Mouse (Mus musculus): ENCODE results near the gene Gsx2. TPM values are rescaled to one million over a fixed set of nuclear protein-coding genes. Genes with fewer than 3 reads are reported as not detected.

Gsx2 gene
- polyA plus RNA-seq, 1 experiment from 2014 or later = 1.1 TPM

DNA sequence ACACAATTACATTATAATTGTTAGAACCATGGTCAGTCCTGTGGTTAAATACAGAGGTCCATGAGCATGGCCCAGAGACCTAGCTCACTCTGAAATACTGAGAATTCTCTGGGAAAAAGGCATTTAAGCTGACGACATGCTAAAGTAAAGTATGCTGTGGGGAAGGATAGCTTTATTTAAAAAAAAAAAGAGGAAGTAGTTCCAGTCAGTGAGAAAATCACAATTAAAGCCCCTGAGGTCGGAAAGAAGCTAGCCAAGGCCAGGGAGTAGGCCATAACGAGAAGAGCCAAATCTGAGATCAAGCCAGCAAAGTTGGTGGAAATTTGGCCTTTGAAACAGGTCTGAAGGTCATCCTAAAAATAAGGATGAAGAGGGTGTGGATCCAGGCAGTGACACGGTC is 24.3 kb upstream of the Gsx2 start:
- H3K4me1 ChIP-seq (ENCODE audit: control insufficient read depth, insufficient read depth, low read length) = no peaks in the 10 kb centered on the region
- ATAC-seq (ENCODE audit: low FRiP score) = no peak
- no peak for DNase-seq (ENCODE audit: low spot score, missing footprints)
- no peaks in the 10 kb centered on the region for H3K9me3 ChIP-seq (ENCODE audit: control insufficient read depth, low read length)
- no peaks in the 10 kb centered on the region for H3K36me3 ChIP-seq (ENCODE audit: control insufficient read depth, insufficient read depth, low read length)
- no peak overlapping the region for H3K9ac ChIP-seq (ENCODE audit: low read length)
- no peak overlapping the region for H3K4me2 ChIP-seq
- no peak overlapping the region for H3K27ac ChIP-seq (ENCODE audit: low read depth, low read length)
- no peak overlapping the region for H3K4me3 ChIP-seq (ENCODE audit: low read depth, low read length)
- WGBS = 86% methylated on average over 4 of the region's 4 CpGs
- H3K27me3 ChIP-seq (ENCODE audit: control insufficient read depth, insufficient read depth, low read length) = peaks cover 16% of the 10 kb centered on the region

GRCm38 (mm10) chr5:75063177-75063576 is 12.2 kb upstream of the Gsx2 start:
- H3K4me3 ChIP-seq (ENCODE audit: low read depth, low read length) = no peak overlapping the region
- no peak overlapping the region for H3K4me2 ChIP-seq
- peaks cover 4% of the 10 kb centered on the region; the same call in 1 of the 2 replicates for H3K9me3 ChIP-seq (ENCODE audit: control insufficient read depth, low read length)
- no peak overlapping the region for H3K9ac ChIP-seq (ENCODE audit: low read length)
- DNase-seq (ENCODE audit: low spot score, missing footprints) (no peak), ATAC-seq (ENCODE audit: low FRiP score) (peak; percentile 54; the same call in 1 of the 2 replicates)
- WGBS = 15% methylated on average over 4 of the region's 4 CpGs
- H3K4me1 ChIP-seq (ENCODE audit: control insufficient read depth, insufficient read depth, low read length) = no peaks in the 10 kb centered on the region
- H3K36me3 ChIP-seq (ENCODE audit: control insufficient read depth, insufficient read depth, low read length) = no peaks in the 10 kb centered on the region
- H3K27ac ChIP-seq (ENCODE audit: low read depth, low read length) = no peak overlapping the region
- H3K27me3 ChIP-seq (ENCODE audit: control insufficient read depth, insufficient read depth, low read length) = peaks cover 48% of the 10 kb centered on the region

DNA sequence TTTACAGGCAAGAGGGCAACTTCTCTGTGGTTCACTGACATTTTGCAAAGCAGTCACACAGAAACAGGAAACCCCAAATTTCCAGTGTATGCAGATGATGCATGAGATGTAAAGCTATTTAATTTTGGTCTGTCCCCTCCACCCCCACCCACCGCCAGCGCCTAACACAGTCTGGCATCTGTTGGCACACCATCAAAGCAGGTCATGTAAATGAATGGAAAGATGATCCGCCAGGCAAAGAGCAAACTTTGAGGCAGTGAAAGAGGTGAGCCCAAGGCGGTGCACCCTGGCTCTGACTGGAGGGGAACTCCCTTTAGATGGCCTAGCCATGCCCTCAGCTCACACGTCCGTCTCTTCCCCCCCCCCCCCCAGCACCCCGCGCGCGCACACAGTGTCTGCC is 8.7 kb upstream of the Gsx2 start:
- H3K4me1 ChIP-seq (ENCODE audit: control insufficient read depth, insufficient read depth, low read length) = peaks cover 10% of the 10 kb centered on the region; the same call in 1 of the 2 replicates
- peak; percentile 33 for ATAC-seq (ENCODE audit: low FRiP score)
- peak overlapping the region; percentile 33; the same call in 1 of the 2 replicates for H3K4me3 ChIP-seq (ENCODE audit: low read depth, low read length)
- H3K9me3 ChIP-seq (ENCODE audit: control insufficient read depth, low read length) = peaks cover 4% of the 10 kb centered on the region; the same call in 1 of the 2 replicates
- H3K27ac ChIP-seq (ENCODE audit: low read depth, low read length) = no peak overlapping the region
- 7% methylated on average over 10 of the region's 10 CpGs for WGBS
- peak overlapping the region; percentile 53 for H3K4me2 ChIP-seq
- H3K27me3 ChIP-seq (ENCODE audit: control insufficient read depth, insufficient read depth, low read length) = peaks cover 79% of the 10 kb centered on the region
- no peak overlapping the region for H3K9ac ChIP-seq (ENCODE audit: low read length)
- no peaks in the 10 kb centered on the region for H3K36me3 ChIP-seq (ENCODE audit: control insufficient read depth, insufficient read depth, low read length)
- no peak for DNase-seq (ENCODE audit: low spot score, missing footprints)

DNA sequence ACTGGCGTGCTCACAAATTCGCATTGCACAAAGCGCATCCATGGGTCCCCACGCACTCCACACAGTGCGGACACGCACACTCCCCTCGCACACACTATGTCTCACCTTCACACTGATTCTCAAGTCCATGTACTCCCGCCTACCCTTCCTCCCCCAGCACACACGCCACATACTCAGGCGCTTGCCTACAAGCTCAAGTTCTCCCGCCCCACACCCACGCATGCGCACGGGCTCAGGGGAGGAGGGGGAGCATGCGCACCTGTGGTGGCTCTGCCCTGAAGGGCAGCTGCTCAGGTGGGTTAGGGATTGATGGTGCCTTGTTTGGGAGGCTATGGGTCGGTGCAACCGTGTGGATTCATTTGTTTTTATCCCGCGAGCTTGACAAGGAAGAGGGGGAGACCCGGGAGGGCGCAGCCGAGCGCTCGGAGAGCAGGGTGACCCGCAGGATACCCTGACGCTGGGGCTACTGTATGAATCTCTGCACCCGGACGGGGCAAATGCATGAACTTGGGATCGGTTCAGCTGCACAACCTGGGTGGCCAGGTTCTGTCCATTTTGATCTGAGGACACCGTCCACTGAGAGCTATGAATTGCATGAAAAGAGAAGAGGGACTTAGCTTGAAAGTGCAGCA is 8.2 kb upstream of the Gsx2 start:
- Histone ChIP-seq H3K4me2 (peak overlapping the region; percentile 53), H3K27me3 (ENCODE audit: control insufficient read depth, insufficient read depth, low read length) (peaks cover 82% of the 10 kb centered on the region), H3K4me3 (ENCODE audit: low read depth, low read length) (peak overlapping the region; percentile 33), H3K9me3 (ENCODE audit: control insufficient read depth, low read length) (peaks cover 4% of the 10 kb centered on the region; the same call in 1 of the 2 replicates), H3K27ac (ENCODE audit: low read depth, low read length) (no peak overlapping the region), H3K36me3 (ENCODE audit: control insufficient read depth, insufficient read depth, low read length) (no peaks in the 10 kb centered on the region), H3K4me1 (ENCODE audit: control insufficient read depth, insufficient read depth, low read length) (peaks cover 11% of the 10 kb centered on the region), H3K9ac (ENCODE audit: low read length) (no peak overlapping the region)
- DNase-seq (ENCODE audit: low spot score, missing footprints) (peak; percentile 94), ATAC-seq (ENCODE audit: low FRiP score) (peak; percentile 49)
- 1% methylated on average over 30 of the region's 30 CpGs for WGBS

DNA sequence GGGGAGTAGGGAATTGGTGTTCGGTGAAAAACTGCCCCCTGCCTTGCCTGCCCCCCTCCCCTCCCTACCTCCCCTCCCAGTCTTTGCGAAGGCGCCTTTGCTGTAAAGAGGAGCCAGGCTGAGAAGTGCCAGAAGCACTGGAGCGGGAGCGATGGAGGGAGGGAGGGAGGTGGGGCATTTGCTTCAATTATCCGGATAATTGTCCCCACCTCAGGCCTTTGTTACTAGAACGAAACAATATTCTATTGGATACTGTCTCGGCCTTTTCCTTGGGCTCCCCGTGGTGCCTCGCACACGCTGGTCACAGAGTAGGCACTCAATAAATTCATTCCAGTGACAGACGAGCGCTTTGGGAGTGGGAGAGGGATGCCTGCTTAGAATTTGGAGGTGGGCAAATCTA is 5.3 kb upstream of the Gsx2 start:
- H3K4me2 ChIP-seq = no peak overlapping the region

DNA sequence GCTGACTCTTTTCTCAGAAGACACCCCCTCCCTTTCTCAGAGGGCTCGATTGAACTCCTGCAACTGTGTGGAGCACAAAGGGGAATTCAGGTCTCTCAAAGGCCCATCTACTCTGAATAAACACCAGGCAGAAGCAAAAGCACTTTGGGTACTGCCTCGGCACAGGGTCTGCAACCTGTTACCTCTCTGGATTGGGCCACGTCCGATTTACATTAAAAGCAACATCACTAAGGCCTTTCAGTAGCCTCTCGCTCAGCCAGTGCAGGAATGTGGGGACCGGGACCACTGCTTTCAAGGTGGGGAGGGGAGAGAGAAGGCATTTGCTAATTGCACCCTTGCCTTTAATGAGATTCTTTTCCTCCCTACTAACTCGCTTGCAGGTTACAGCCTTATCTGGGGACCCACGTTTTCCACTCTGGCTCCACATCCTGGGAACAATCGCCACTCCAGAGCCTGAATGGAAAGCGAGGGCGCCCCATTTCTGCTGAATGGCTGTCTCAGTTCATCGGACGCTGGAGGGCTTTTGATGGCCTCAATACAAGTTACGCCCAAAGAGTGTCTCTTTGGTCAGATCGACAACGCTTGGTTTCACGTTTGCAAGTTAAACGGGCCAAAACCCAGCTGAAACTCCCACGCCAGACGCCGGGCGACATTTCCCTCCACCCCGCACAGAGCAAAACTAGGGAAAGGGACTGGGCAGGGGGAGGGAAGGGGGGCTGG is 4.6 kb upstream of the Gsx2 start:
- DNase-seq (ENCODE audit: low spot score, missing footprints) (peak; percentile 96), ATAC-seq (ENCODE audit: low FRiP score) (peak; percentile 22; the same call in 1 of the 2 replicates)
- Histone ChIP-seq H3K4me3 (ENCODE audit: low read depth, low read length) (no peak overlapping the region), H3K9ac (ENCODE audit: low read length) (no peak overlapping the region), H3K9me3 (ENCODE audit: control insufficient read depth, low read length) (peaks cover under 1% of the 10 kb centered on the region; the same call in 1 of the 2 replicates), H3K4me1 (ENCODE audit: control insufficient read depth, insufficient read depth, low read length) (peaks cover 15% of the 10 kb centered on the region), H3K27ac (ENCODE audit: low read depth, low read length) (no peak overlapping the region), H3K36me3 (ENCODE audit: control insufficient read depth, insufficient read depth, low read length) (no peaks in the 10 kb centered on the region), H3K27me3 (ENCODE audit: control insufficient read depth, insufficient read depth, low read length) (peaks cover 98% of the 10 kb centered on the region), H3K4me2 (peak overlapping the region; percentile 6; the same call in 1 of the 2 replicates)
- WGBS = under 1% methylated on average over 23 of the region's 23 CpGs

More for the DNA sequence above, 5.3 kb upstream of the Gsx2 start:
- Histone ChIP-seq H3K4me3 (ENCODE audit: low read depth, low read length) (no peak overlapping the region), H3K27me3 (ENCODE audit: control insufficient read depth, insufficient read depth, low read length) (peaks cover 98% of the 10 kb centered on the region), H3K36me3 (ENCODE audit: control insufficient read depth, insufficient read depth, low read length) (no peaks in the 10 kb centered on the region), H3K4me1 (ENCODE audit: control insufficient read depth, insufficient read depth, low read length) (peaks cover 11% of the 10 kb centered on the region), H3K27ac (ENCODE audit: low read depth, low read length) (no peak overlapping the region), H3K9ac (ENCODE audit: low read length) (no peak overlapping the region), H3K9me3 (ENCODE audit: control insufficient read depth, low read length) (peaks cover 4% of the 10 kb centered on the region; the same call in 1 of the 2 replicates)
- ATAC-seq (ENCODE audit: low FRiP score) (0 out of 2 replicates have a peak, but pooled peaks have one; percentile 34), DNase-seq (ENCODE audit: low spot score, missing footprints) (peak; percentile 92)
- 0% methylated on average over 12 of the region's 13 CpGs for WGBS

- H3K36me3 ChIP-seq (ENCODE audit: control insufficient read depth, insufficient read depth, low read length) = no peaks in the 10 kb centered on the region
- 2% methylated on average over 10 of the region's 10 CpGs for WGBS
- H3K4me3 ChIP-seq (ENCODE audit: low read depth, low read length) = no peak overlapping the region
- H3K9me3 ChIP-seq (ENCODE audit: control insufficient read depth, low read length) = no peaks in the 10 kb centered on the region
- peaks cover 18% of the 10 kb centered on the region for H3K4me1 ChIP-seq (ENCODE audit: control insufficient read depth, insufficient read depth, low read length)
- ATAC-seq (ENCODE audit: low FRiP score) = no peak
- peak; percentile 97 for DNase-seq (ENCODE audit: low spot score, missing footprints)
- peaks cover 98% of the 10 kb centered on the region for H3K27me3 ChIP-seq (ENCODE audit: control insufficient read depth, insufficient read depth, low read length)
- H3K4me2 ChIP-seq = no peak overlapping the region
- H3K27ac ChIP-seq (ENCODE audit: low read depth, low read length) = no peak overlapping the region
- H3K9ac ChIP-seq (ENCODE audit: low read length) = no peak overlapping the region
These were observed 3.5 kb upstream of the Gsx2 start for GRCm38 (mm10) chr5:75071951-75072350.

GRCm38 (mm10) chr5:75072532-75072931 is 2.9 kb upstream of the Gsx2 start:
- DNase-seq (ENCODE audit: low spot score, missing footprints) = peak; percentile 93
- no peaks in the 10 kb centered on the region for H3K36me3 ChIP-seq (ENCODE audit: control insufficient read depth, insufficient read depth, low read length)
- no peak overlapping the region for H3K4me3 ChIP-seq (ENCODE audit: low read depth, low read length)
- peaks cover 18% of the 10 kb centered on the region for H3K4me1 ChIP-seq (ENCODE audit: control insufficient read depth, insufficient read depth, low read length)
- peaks cover 98% of the 10 kb centered on the region for H3K27me3 ChIP-seq (ENCODE audit: control insufficient read depth, insufficient read depth, low read length)
- 4% methylated on average over 4 of the region's 4 CpGs for WGBS
- no peak for ATAC-seq (ENCODE audit: low FRiP score)
- no peak overlapping the region for H3K4me2 ChIP-seq
- H3K27ac ChIP-seq (ENCODE audit: low read depth, low read length) = no peak overlapping the region
- H3K9me3 ChIP-seq (ENCODE audit: control insufficient read depth, low read length) = no peaks in the 10 kb centered on the region
- no peak overlapping the region for H3K9ac ChIP-seq (ENCODE audit: low read length)

- WGBS = 13% methylated on average over 1 of the region's 1 CpGs
- Histone ChIP-seq H3K9me3 (ENCODE audit: control insufficient read depth, low read length) (no peaks in the 10 kb centered on the region), H3K4me2 (no peak overlapping the region), H3K4me3 (ENCODE audit: low read depth, low read length) (no peak overlapping the region), H3K27me3 (ENCODE audit: control insufficient read depth, insufficient read depth, low read length) (peaks cover 97% of the 10 kb centered on the region), H3K4me1 (ENCODE audit: control insufficient read depth, insufficient read depth, low read length) (peaks cover 18% of the 10 kb centered on the region), H3K9ac (ENCODE audit: low read length) (no peak overlapping the region), H3K27ac (ENCODE audit: low read depth, low read length) (no peak overlapping the region), H3K36me3 (ENCODE audit: control insufficient read depth, insufficient read depth, low read length) (no peaks in the 10 kb centered on the region)
- ATAC-seq (ENCODE audit: low FRiP score) (no peak), DNase-seq (ENCODE audit: low spot score, missing footprints) (peak; percentile 93)
These were observed 2.2 kb upstream of the Gsx2 start for GRCm38 (mm10) chr5:75073167-75073566.

All from midbrain, embryonic 11.5 days (tissue).